Mouse (Mus musculus): ENCODE results near the gene Atp5j2. TPM values are rescaled to one million over a fixed set of nuclear protein-coding genes. Genes with fewer than 3 reads are reported as not detected.
"Not testable (repeated sequence)": the region's sequence is repeated elsewhere in the genome, so short reads cannot be mapped to it uniquely, and the experiment has no call there.

Atp5j2 gene
- 353 and 371 TPM in 2 replicates for total RNA-seq (2015)
- 101 and 130 TPM in 2 replicates for total RNA-seq (2017)

GRCm38 (mm10) chr5:145191962-145192361 is at the start of gene Atp5j2:
Atp5j2 (minus strand) TSS chr5:145192062.
- ATAC-seq (replicated peaks; ENCODE audit: poor library complexity), result no peak

GRCm38 (mm10) chr5:145234636-145235035 is 42.8 kb upstream of the Atp5j2 start:
- peak; percentile 42 for ATAC-seq (replicated peaks; ENCODE audit: poor library complexity)

GRCm38 (mm10) chr5:145231893-145232411 is 40.1 kb upstream of the Atp5j2 start:
- ATAC-seq (replicated peaks; ENCODE audit: poor library complexity), result peak; percentile 16

GRCm38 (mm10) chr5:145231367-145231871 is 39.6 kb upstream of the Atp5j2 start, which contains the start of gene Zfp655:
Zfp655 (plus strand) TSS chr5:145231715.
- peak; percentile 88 for ATAC-seq (replicated peaks; ENCODE audit: poor library complexity)

GRCm38 (mm10) chr5:145230641-145231040 is 38.8 kb upstream of the Atp5j2 start:
- ATAC-seq (replicated peaks; ENCODE audit: poor library complexity), result no peak

- ATAC-seq (replicated peaks; ENCODE audit: poor library complexity), result not testable (repeated sequence)
These were observed 37.4 kb upstream of the Atp5j2 start for GRCm38 (mm10) chr5:145229283-145229682.

GRCm38 (mm10) chr5:145226453-145226852 is 34.6 kb upstream of the Atp5j2 start:
- ATAC-seq (replicated peaks; ENCODE audit: poor library complexity), result no peak

GRCm38 (mm10) chr5:145223395-145223794 is 31.5 kb upstream of the Atp5j2 start:
- no peak for ATAC-seq (replicated peaks; ENCODE audit: poor library complexity)

- no peak for ATAC-seq (replicated peaks; ENCODE audit: poor library complexity)
These were observed 31.0 kb upstream of the Atp5j2 start for GRCm38 (mm10) chr5:145222840-145223239.

- no peak for ATAC-seq (replicated peaks; ENCODE audit: poor library complexity)
These were observed 28.1 kb upstream of the Atp5j2 start for GRCm38 (mm10) chr5:145219981-145220380.

- no peak for ATAC-seq (replicated peaks; ENCODE audit: poor library complexity)
These were observed 26.8 kb upstream of the Atp5j2 start for GRCm38 (mm10) chr5:145218671-145219070.

GRCm38 (mm10) chr5:145218206-145218605 is 26.3 kb upstream of the Atp5j2 start:
- no peak for ATAC-seq (replicated peaks; ENCODE audit: poor library complexity)

- no peak for ATAC-seq (replicated peaks; ENCODE audit: poor library complexity)
These were observed 25.9 kb upstream of the Atp5j2 start for GRCm38 (mm10) chr5:145217746-145218145.

- ATAC-seq (replicated peaks; ENCODE audit: poor library complexity), result peak; percentile 79
These were observed 22.8 kb upstream of the Atp5j2 start for GRCm38 (mm10) chr5:145214679-145215078.

- 0 out of 2 replicates have a peak, but pooled peaks have one; percentile 20 for ATAC-seq (replicated peaks; ENCODE audit: poor library complexity)
These were observed 21.6 kb upstream of the Atp5j2 start for GRCm38 (mm10) chr5:145213505-145213904.

- ATAC-seq (replicated peaks; ENCODE audit: poor library complexity), result no peak
These were observed 20.4 kb upstream of the Atp5j2 start for GRCm38 (mm10) chr5:145212216-145212615.

GRCm38 (mm10) chr5:145211340-145211739 is 19.5 kb upstream of the Atp5j2 start:
- no peak for ATAC-seq (replicated peaks; ENCODE audit: poor library complexity)

- not testable (repeated sequence) for ATAC-seq (replicated peaks; ENCODE audit: poor library complexity)
These were observed 16.5 kb upstream of the Atp5j2 start for GRCm38 (mm10) chr5:145208391-145208790.

GRCm38 (mm10) chr5:145207954-145208353 is 16.1 kb upstream of the Atp5j2 start:
- no peak for ATAC-seq (replicated peaks; ENCODE audit: poor library complexity)

GRCm38 (mm10) chr5:145207385-145207784 is 15.5 kb upstream of the Atp5j2 start:
- ATAC-seq (replicated peaks; ENCODE audit: poor library complexity), result no peak

GRCm38 (mm10) chr5:145205041-145205440 is 13.2 kb upstream of the Atp5j2 start:
- no peak for ATAC-seq (replicated peaks; ENCODE audit: poor library complexity)

GRCm38 (mm10) chr5:145203936-145204691 is 12.3 kb upstream of the Atp5j2 start, which contains the start of gene Zkscan5:
Zkscan5 (plus strand) TSS chr5:145204562.
- peak; percentile 77 for ATAC-seq (replicated peaks; ENCODE audit: poor library complexity)
